Mouse (Mus musculus) CH12.LX (cell line): ENCODE measurements around the gene Usp37. TPM values are rescaled to one million over a fixed set of nuclear protein-coding genes. Genes with fewer than 3 reads are reported as not detected.
A peak's percentile ranks its signal among the peaks of the same experiment; 100 is the strongest.

Experiments
- DNase-seq: peaks from one replicate; pipeline ENCODE4 v3.0.0-alpha.2; 2013; ENCODE audit errors: extremely low read depth
- H3K27ac ChIP-seq: 2 replicates; pipeline ENCODE4 v1.5.1; 2012; ENCODE audit warnings: low read depth, mild to moderate bottlenecking, control low read depth, moderate library complexity; ENCODE audit not compliant: insufficient read depth
- H3K27me3 ChIP-seq: replicated peaks from 2 replicates; pipeline ENCODE3; 2012; ENCODE audit warnings: inconsistent platforms
- H3K36me3 ChIP-seq, 2 experiments: replicated peaks in 1 of 2; 2 replicates each; pipeline versions ENCODE3 to v1.6.1; 2012; ENCODE audit warnings: inconsistent platforms in 1 of 2, low read length in 1 of 2, mild to moderate bottlenecking in 1 of 2, mixed read lengths in 1 of 2, moderate library complexity in 1 of 2; ENCODE audit not compliant: control insufficient read depth in 1 of 2, insufficient read depth in 1 of 2
- H3K4me1 ChIP-seq, 2 experiments: 2 replicates each; pipeline ENCODE4 v1.6.1; 2012; ENCODE audit warnings: inconsistent platforms in 1 of 2, moderate library complexity in 1 of 2; ENCODE audit not compliant: insufficient read depth in 2 of 2, control insufficient read depth in 1 of 2
- H3K4me2 ChIP-seq: 2 replicates; pipeline ENCODE4 v1.6.1; 2012; ENCODE audit warnings: low read depth, mild to moderate bottlenecking, control low read depth; ENCODE audit not compliant: poor library complexity, insufficient read depth, severe bottlenecking
- H3K4me3 ChIP-seq, 3 experiments: fragments of 150-350 bp in 1 of 3; sonication (generic) in 1 of 3; replicated peaks in 1 of 3; 2 replicates each; pipeline versions ENCODE3 to v1.5.1; 2011 to 2012; ENCODE audit warnings: low read depth in 2 of 3, low read length in 2 of 3, mild to moderate bottlenecking in 2 of 3, moderate library complexity in 2 of 3, control low read depth in 1 of 3, improper control_type of control experiment in 1 of 3, inconsistent platforms in 1 of 3, mixed read lengths in 1 of 3; ENCODE audit not compliant: poor library complexity in 1 of 3
- H3K79me2 ChIP-seq: replicated peaks from 2 replicates; pipeline ENCODE4 v1.6.1; 2012; ENCODE audit warnings: mild to moderate bottlenecking, moderate library complexity; ENCODE audit not compliant: control insufficient read depth, poor library complexity, insufficient read depth, severe bottlenecking; ENCODE audit errors: extremely low read depth
- H3K9ac ChIP-seq: 2 replicates; pipeline ENCODE4 v1.6.1; 2012; ENCODE audit warnings: low read depth, mild to moderate bottlenecking, control low read depth, moderate library complexity; ENCODE audit not compliant: insufficient read depth
- H3K9me3 ChIP-seq: replicated peaks from 2 replicates; pipeline ENCODE3; 2012; ENCODE audit warnings: low read length, inconsistent platforms, mixed read lengths
- BHLHE40 ChIP-seq: IDR thresholded peaks from 2 replicates; pipeline ENCODE4 v1.6.1; 2011; ENCODE audit warnings: mild to moderate bottlenecking, low read depth, low read length, improper control_type of control experiment
- CHD1 ChIP-seq: IDR thresholded peaks from 2 replicates; pipeline ENCODE4 v1.6.1; 2012; ENCODE audit warnings: low read depth, low read length, improper control_type of control experiment, inconsistent platforms
- CHD2 ChIP-seq: IDR thresholded peaks from 2 replicates; pipeline ENCODE4 v1.6.1; 2011; ENCODE audit warnings: low read length, improper control_type of control experiment
- E2F4 ChIP-seq: IDR thresholded peaks from 2 replicates; pipeline ENCODE4 v1.6.1; 2011; ENCODE audit warnings: low read depth, low read length, improper control_type of control experiment; ENCODE audit not compliant: insufficient replicate concordance
- EP300 ChIP-seq: IDR thresholded peaks from 2 replicates; pipeline ENCODE4 v1.6.1; 2011; ENCODE audit warnings: low read length, improper control_type of control experiment
- GABPA ChIP-seq: IDR thresholded peaks from 2 replicates; pipeline ENCODE4 v1.6.1; 2012; ENCODE audit warnings: low read depth, low read length, improper control_type of control experiment, inconsistent platforms; ENCODE audit not compliant: insufficient replicate concordance
- HCFC1 ChIP-seq: IDR thresholded peaks from 2 replicates; pipeline ENCODE4 v1.6.1; 2012; ENCODE audit warnings: low read depth, mild to moderate bottlenecking, inconsistent platforms, low read length, improper control_type of control experiment
- IRF4 ChIP-seq: IDR thresholded peaks from 2 replicates; pipeline ENCODE4 v1.6.1; 2014; ENCODE audit warnings: low read depth, mild to moderate bottlenecking, inconsistent platforms, low read length, improper control_type of control experiment
- JUND ChIP-seq: conservative IDR thresholded peaks from 2 replicates; pipeline ENCODE4 v1.6.1; 2011; ENCODE audit warnings: low read depth, low read length, improper control_type of control experiment
- KAT2A ChIP-seq: IDR thresholded peaks from 2 replicates; pipeline ENCODE4 v1.6.1; 2012; ENCODE audit warnings: low read length, improper control_type of control experiment, inconsistent platforms; ENCODE audit not compliant: insufficient replicate concordance
- MAFK ChIP-seq: IDR thresholded peaks from 2 replicates; pipeline ENCODE4 v1.6.1; 2011; ENCODE audit warnings: low read length, improper control_type of control experiment; ENCODE audit not compliant: insufficient replicate concordance
- MAX ChIP-seq: IDR thresholded peaks from 2 replicates; pipeline ENCODE4 v1.6.1; 2011; ENCODE audit warnings: low read length, improper control_type of control experiment
- MAZ ChIP-seq: IDR thresholded peaks from 2 replicates; pipeline ENCODE4 v1.6.1; 2012; ENCODE audit warnings: low read depth, mild to moderate bottlenecking, inconsistent platforms, low read length, improper control_type of control experiment, moderate library complexity
- MEF2A ChIP-seq: IDR thresholded peaks from 2 replicates; pipeline ENCODE4 v1.6.1; 2014; ENCODE audit warnings: low read depth, mild to moderate bottlenecking, inconsistent platforms, low read length, improper control_type of control experiment, borderline replicate concordance
- MXI1 ChIP-seq: IDR thresholded peaks from 2 replicates; pipeline ENCODE4 v1.6.1; 2011; ENCODE audit warnings: mild to moderate bottlenecking, low read depth, low read length, improper control_type of control experiment
- MYC ChIP-seq: IDR thresholded peaks from 2 replicates; pipeline ENCODE4 v1.6.1; 2011; ENCODE audit warnings: low read depth, mild to moderate bottlenecking, improper control_type of control experiment, low read length
- NELFE ChIP-seq: IDR thresholded peaks from 2 replicates; pipeline ENCODE4 v1.6.1; 2011; ENCODE audit warnings: low read depth, low read length, improper control_type of control experiment
- NRF1 ChIP-seq: IDR thresholded peaks from 2 replicates; pipeline ENCODE4 v1.6.1; 2014; ENCODE audit warnings: low read depth, mild to moderate bottlenecking, inconsistent platforms, low read length, improper control_type of control experiment, moderate library complexity
- PAX5 ChIP-seq: IDR thresholded peaks from 2 replicates; pipeline ENCODE4 v1.6.1; 2012; ENCODE audit warnings: low read length, inconsistent platforms, mixed read lengths
- POLR2A ChIP-seq: IDR thresholded peaks from 2 replicates; pipeline ENCODE4 v1.6.1; 2011; ENCODE audit warnings: low read depth, mild to moderate bottlenecking, improper control_type of control experiment, low read length
- RAD21 ChIP-seq: IDR thresholded peaks from 2 replicates; pipeline ENCODE4 v1.6.1; 2011; ENCODE audit warnings: low read depth, mild to moderate bottlenecking, low read length, improper control_type of control experiment, moderate library complexity
- SIN3A ChIP-seq: IDR thresholded peaks from 2 replicates; pipeline ENCODE4 v1.6.1; 2012; ENCODE audit warnings: low read length, improper control_type of control experiment, inconsistent platforms
- UBTF ChIP-seq: IDR thresholded peaks from 2 replicates; pipeline ENCODE4 v1.6.1; 2012; ENCODE audit warnings: low read depth, mild to moderate bottlenecking, inconsistent platforms, low read length, improper control_type of control experiment, moderate library complexity
- USF1 ChIP-seq: IDR thresholded peaks from 2 replicates; pipeline ENCODE4 v1.6.1; 2014; ENCODE audit warnings: low read depth, mild to moderate bottlenecking, inconsistent platforms, low read length, improper control_type of control experiment
- USF2 ChIP-seq: conservative IDR thresholded peaks from 2 replicates; pipeline ENCODE4 v1.6.1; 2011; ENCODE audit warnings: low read depth, low read length, improper control_type of control experiment
- ZC3H11A ChIP-seq: IDR thresholded peaks from 2 replicates; pipeline ENCODE4 v1.6.1; 2012; ENCODE audit warnings: low read depth, mild to moderate bottlenecking, inconsistent platforms, low read length, improper control_type of control experiment
- ZKSCAN1 ChIP-seq: IDR thresholded peaks from 2 replicates; pipeline ENCODE4 v1.6.1; 2012; ENCODE audit warnings: low read depth, inconsistent platforms, low read length, improper control_type of control experiment, borderline replicate concordance
- ZNF384 ChIP-seq: IDR thresholded peaks from 2 replicates; pipeline ENCODE4 v1.6.1; 2012; ENCODE audit warnings: low read depth, low read length, improper control_type of control experiment, inconsistent platforms
- dilution Hi-C: fragments of 300-500 bp; cut with MboI; formaldehyde crosslinking; loops from 2 replicates; pipeline ENCODE4 v1.14.3; 2020; ENCODE audit warnings: low sequenced_read_pairs; ENCODE audit not compliant: extremely low pct_unique_long_range_greater_than_20kb, extremely low pct_ligation_motif_present
- in situ Hi-C: fragments of 300-500 bp; cut with MboI; formaldehyde crosslinking; loops from 3 replicates; pipeline ENCODE4 v1.14.3; 2019; ENCODE audit warnings: low sequenced_read_pairs, low pct_ligation_motif_present, low pct_unique_long_range_greater_than_20kb, mixed read lengths
- polyA plus RNA-seq: library from polyadenylated mRNA; unstranded; fragments of >175 nt; gene quantifications from 2 replicates; pipeline ENCODE4 v1.2.1, GENCODE M21; 2012; ENCODE audit warnings: low read depth; ENCODE audit not compliant: insufficient read length
- total RNA-seq, 2 experiments: library from RNA; depleted of rRNA; stranded (reverse); fragments of 300-350 nt in 1 of 2; fragments of >200 nt in 1 of 2; gene quantifications; 2 replicates each; pipeline ENCODE4 v1.2.3; 2012 to 2014

Gene Usp37
- total and polyA plus RNA-seq, 3 experiments, result 13.8 to 24.5 (median 24.1) TPM

- TF ChIP-seq SIN3A (0 out of 2 replicates have a peak, but pooled peaks have one; percentile 18), ZNF384 (0 out of 2 replicates have a peak, but pooled peaks have one; percentile 7), MXI1 (0 out of 2 replicates have a peak, but pooled peaks have one; percentile 31), CHD1 (peak; percentile 28; the same call in 1 of the 2 replicates), MAZ (0 out of 2 replicates have a peak, but pooled peaks have one; percentile 2), PAX5 (no peak), UBTF (peak; percentile 61; the same call in 1 of the 2 replicates), EP300 (no peak)
- TF ChIP-seq, all 38 proteins: peak for 6
- peak; percentile 46 for DNase-seq
- in situ Hi-C loops (no loop called here), dilution Hi-C loops (no loop called here)
- Histone ChIP-seq H3K4me3 (peak overlapping the region; percentile 85 to 90 (median 87)), H3K79me2 (peaks cover 75% of the 10 kb centered on the region), H3K27me3 (no peaks in the 10 kb centered on the region), H3K9me3 (no peaks in the 10 kb centered on the region), H3K4me2 (0 out of 2 replicates have a peak overlapping the region, but pooled peaks have one; percentile 92), H3K4me1 (peaks cover 8 to 48% of the 10 kb centered on the region in 2 experiments; a peak in 3 of 4 replicates), H3K9ac (peak overlapping the region; percentile 75), H3K36me3 (peaks cover 2 to 22% of the 10 kb centered on the region in 2 experiments), H3K27ac (peak overlapping the region; percentile 51)
Measured at GRCm38 (mm10) chr1:74506471-74506881, 37.6 kb downstream of the Usp37 start.

GRCm38 (mm10) chr1:74505721-74506464, 38.2 kb downstream of the Usp37 start, which contains the start of gene Cnot9:
Gene Cnot9 (plus strand): TSS chr1:74506058.
- no peaks in the 10 kb centered on the region for H3K27me3 ChIP-seq
- H3K9ac ChIP-seq, result peak within 1 kb of the TSS; percentile 75
- H3K4me3 ChIP-seq, result peak within 1 kb of the TSS; percentile 90 to 98 (median 96)
- peak within 1 kb of the TSS; percentile 51 for H3K27ac ChIP-seq
- peaks cover 8 to 54% of the 10 kb centered on the region in 2 experiments; a peak in 3 of 4 replicates for H3K4me1 ChIP-seq
- no peaks in the 10 kb centered on the region for H3K9me3 ChIP-seq
- dilution Hi-C loops (no loop called here), in situ Hi-C loops (no loop called here)
- H3K4me2 ChIP-seq, result peak within 1 kb of the TSS; percentile 92; the same call in 1 of the 2 replicates
- H3K79me2 ChIP-seq, result peaks cover 73% of the 10 kb centered on the region
- peaks cover 0 to 20% of the 10 kb centered on the region in 2 experiments for H3K36me3 ChIP-seq
- peak; percentile 99 for DNase-seq
- TF ChIP-seq POLR2A, result peak; percentile 75
- peak; percentile 23; the same call in 1 of the 2 replicates for TF ChIP-seq IRF4
- TF ChIP-seq ZNF384, result no peak
- TF ChIP-seq E2F4, result peak; percentile 99
- no peak for TF ChIP-seq PAX5
- TF ChIP-seq MEF2A, result peak; percentile 38; the same call in 1 of the 2 replicates
- peak; percentile 96 for TF ChIP-seq CHD2
- peak; percentile 85 for TF ChIP-seq MAX
- TF ChIP-seq USF2, result no peak
- peak; percentile 52; the same call in 1 of the 2 replicates for TF ChIP-seq CHD1
- peak; percentile 83 for TF ChIP-seq HCFC1
- no peak for TF ChIP-seq ZKSCAN1
- TF ChIP-seq USF1, result no peak
- peak; percentile 89 for TF ChIP-seq MAZ
- TF ChIP-seq MAFK, result no peak
- TF ChIP-seq KAT2A, result peak; percentile 86
- peak; percentile 61; the same call in 1 of the 2 replicates for TF ChIP-seq MYC
- no peak for TF ChIP-seq RAD21
- TF ChIP-seq NRF1, result peak; percentile 97
- peak; percentile 91 for TF ChIP-seq NELFE
- peak; percentile 77 for TF ChIP-seq SIN3A
- no peak for TF ChIP-seq GABPA
- no peak for TF ChIP-seq ZC3H11A
- no peak for TF ChIP-seq JUND
- TF ChIP-seq MXI1, result peak; percentile 63; the same call in 1 of the 2 replicates
- TF ChIP-seq BHLHE40, result peak; percentile 51; the same call in 1 of the 2 replicates
- TF ChIP-seq UBTF, result no peak
